Mouse (Mus musculus) urinary bladder, postnatal 25 days (tissue): ENCODE measurements around the gene Spdye4b.
"Not testable (repeated sequence)": the region's sequence is repeated elsewhere in the genome, so short reads cannot be mapped to it uniquely, and the experiment has no call there.

Experiments
- DNase-seq: peaks from one replicate; pipeline ENCODE4 v3.0.0; 2022; ENCODE audit warnings: low spot score

Spdye4b gene

DNA sequence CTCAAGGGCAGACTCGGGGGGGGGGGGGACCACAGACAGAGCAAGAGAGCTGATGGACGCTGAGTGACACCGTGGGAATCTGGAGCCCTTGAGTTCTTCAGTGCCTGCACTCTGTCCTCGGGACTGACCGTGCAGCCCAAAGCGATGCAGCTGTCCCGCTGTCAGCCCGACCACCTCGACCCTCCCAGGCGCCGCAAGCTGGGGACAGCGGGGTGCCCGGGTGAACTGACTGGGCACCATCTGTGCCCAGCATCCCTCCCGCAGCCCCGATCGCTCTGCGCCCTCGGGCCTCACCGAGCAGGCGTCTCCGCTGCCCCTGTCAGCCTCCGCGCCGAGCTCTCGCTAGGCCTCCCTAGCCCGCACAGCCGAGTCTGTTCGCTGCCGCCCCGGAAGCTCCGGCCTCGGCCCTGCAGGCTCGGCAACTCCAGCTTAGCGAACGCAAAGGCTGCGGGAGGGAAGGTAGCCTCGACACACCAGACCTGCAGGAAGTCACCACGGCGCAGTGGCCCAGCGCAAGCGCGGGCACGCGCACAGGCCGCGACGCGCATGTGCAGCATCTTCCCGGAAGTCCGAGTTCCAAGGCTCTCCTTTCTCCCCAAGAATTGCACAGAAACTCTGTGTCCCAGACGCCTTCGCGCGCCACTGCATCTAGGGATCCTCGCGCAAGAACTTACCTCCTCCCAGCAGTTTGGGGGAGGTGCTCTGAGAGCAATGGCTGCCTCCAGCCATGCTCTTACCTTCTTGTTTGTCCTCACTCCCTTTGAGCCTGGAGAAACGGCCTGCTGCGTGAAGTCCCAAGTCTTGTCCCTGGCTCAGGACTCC, at the start of gene Spdye4b, which contains the start of gene Rbak:
TSS of gene Spdye4b (plus strand) at position 763 of the 822 bp plus-strand sequence.
TSS of gene Rbak (minus strand) at position 521 of the 822 bp plus-strand sequence.
- DNase-seq: peak; percentile 84

- no peak for DNase-seq
Measured at GRCm38 (mm10) chr5:143132935-143133514, 47.8 kb upstream of the Spdye4b start.

- DNase-seq: not testable (repeated sequence)
Measured at GRCm38 (mm10) chr5:143134216-143135010, 46.4 kb upstream of the Spdye4b start.

GRCm38 (mm10) chr5:143135042-143135441, 45.8 kb upstream of the Spdye4b start:
- no peak for DNase-seq

DNA sequence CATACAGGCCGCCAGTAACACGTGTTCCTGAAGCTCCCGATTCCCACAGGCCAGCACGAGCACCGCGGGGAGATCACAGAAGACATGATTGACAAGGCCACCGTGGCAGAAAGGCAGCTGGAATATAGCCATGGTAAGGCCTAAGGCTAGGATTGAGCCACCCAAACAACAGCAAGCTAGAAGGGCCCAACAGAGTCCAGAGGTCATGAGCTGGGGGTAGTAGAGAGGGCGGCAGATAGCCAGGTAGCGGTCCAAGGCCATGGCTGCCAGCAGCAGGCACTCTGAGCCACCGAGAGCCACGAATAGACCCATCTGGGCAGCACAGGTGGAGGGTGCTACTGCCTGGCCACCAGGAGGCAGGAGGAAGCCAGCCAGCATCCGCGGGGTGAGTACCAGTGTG, 43.2 kb upstream of the Spdye4b start:
- DNase-seq: no peak

DNA sequence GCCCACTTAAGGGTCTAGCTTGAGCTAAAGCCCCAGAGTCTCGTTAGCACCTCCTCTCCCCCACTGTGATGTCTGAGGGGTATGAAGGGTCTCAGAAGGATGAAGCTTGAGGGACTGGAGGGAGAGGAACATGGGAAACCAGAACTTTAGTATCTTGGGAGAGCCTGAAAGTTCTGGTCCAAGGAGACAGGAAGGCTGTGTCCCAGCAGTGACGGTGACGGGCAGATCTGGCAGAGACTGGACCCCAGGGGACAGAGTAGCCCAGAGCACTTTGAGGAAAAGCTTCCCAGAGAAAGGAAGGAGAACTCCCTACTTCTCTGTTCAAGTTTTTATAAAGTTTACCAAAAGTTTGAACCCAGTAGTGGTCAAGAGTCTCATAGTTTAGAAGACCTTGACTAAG, 33.3 kb upstream of the Spdye4b start, which contains the start of gene Olfr718-ps1:
TSS of gene Olfr718-ps1 (minus strand) at position 101 of the 400 bp plus-strand sequence.
- no peak for DNase-seq

DNA sequence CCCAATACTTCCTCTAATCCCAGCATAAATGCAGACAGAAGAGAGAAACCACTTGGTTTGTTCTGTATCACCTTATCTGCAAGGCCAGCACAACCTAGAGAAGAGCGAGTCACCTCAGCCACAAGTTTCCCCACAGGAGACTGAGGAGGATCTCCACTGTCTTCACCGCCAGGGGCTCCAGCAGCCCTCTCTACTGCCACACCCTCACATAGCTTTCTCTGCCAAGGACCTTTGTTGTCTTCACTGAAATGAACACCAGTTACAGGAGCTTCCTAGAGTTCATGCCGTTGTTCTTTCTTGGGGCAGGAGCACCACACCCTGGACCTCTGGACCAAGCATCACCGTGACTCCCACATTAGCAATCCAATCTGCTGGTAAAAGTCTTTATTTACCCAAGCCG, 32.2 kb upstream of the Spdye4b start:
- no peak for DNase-seq

DNA sequence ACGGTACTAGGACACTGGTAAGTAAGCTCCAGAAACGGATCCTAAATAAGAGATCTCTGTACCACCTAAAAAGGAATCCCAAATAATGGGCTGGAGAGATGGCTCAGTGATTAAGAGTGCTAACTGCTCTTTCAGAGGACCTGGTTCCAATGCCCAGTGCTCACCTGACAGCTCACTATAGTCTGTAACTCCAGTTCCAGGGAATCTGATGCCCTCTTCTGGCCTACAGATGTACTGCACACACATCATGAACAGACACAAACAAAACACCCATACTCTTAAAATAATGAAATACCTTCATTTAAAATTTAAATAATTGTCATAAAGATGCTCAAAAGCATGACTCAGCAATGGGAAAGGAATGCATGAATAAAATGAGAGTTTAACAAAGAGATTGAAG, 31.3 kb upstream of the Spdye4b start:
- DNase-seq: no peak

- DNase-seq: no peak
Measured at GRCm38 (mm10) chr5:143150044-143150443, 30.8 kb upstream of the Spdye4b start.

GRCm38 (mm10) chr5:143153756-143154155, 27.1 kb upstream of the Spdye4b start:
- DNase-seq: no peak

DNA sequence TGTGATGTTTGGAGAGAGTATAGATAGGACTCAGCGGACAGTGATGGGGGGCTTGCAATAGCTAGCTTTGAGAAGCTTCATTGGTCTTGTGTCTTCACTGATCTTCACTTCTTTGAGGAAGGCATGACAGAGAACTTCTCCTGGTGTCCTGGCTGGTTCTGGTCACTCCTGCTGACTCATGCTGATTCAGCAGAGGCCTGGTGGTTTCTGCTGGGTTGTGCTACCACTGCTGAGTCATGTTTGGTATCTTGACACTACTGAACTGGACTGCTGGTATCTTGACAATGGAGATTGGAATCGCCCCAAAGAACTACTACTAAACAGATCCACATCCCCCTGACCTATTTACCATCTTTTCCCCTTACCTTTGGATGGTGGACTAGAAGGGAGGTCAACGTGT, 25.3 kb upstream of the Spdye4b start:
- no peak for DNase-seq

- peak; percentile 20 for DNase-seq
Measured at GRCm38 (mm10) chr5:143165508-143166070, 15.2 kb upstream of the Spdye4b start.

- no peak for DNase-seq
Measured at GRCm38 (mm10) chr5:143175970-143176369, 4.8 kb upstream of the Spdye4b start.

DNA sequence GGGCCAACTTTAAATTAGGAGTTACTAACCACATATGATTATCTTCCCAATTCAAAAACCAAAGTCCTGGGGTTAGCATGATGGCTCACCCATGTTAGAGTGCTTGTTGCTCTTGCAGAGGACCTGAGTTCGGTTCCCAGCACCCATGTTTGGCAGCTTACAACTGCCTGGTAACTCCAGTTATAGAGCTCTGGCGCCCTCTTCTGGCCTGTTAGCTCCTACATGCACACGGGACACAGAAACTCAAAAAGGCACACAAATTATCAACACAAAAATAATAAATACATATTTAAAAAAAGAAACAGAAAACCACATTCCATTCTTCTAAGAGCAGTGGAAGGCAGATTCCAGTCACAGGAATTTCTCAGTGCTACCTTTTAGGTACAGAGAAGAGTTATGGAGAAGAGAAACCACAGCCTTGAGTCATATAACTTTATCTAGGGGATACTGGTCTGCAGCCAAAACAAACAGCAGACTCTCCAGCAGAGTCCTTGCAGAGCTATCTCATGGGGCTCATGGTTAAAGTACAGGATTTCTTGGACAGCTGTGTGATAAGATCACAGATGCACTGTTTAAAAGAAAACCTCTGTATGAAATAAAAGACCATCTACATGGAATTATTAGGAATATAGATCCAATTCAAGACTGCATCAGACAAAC, 3.1 kb upstream of the Spdye4b start:
- DNase-seq: no peak

DNA sequence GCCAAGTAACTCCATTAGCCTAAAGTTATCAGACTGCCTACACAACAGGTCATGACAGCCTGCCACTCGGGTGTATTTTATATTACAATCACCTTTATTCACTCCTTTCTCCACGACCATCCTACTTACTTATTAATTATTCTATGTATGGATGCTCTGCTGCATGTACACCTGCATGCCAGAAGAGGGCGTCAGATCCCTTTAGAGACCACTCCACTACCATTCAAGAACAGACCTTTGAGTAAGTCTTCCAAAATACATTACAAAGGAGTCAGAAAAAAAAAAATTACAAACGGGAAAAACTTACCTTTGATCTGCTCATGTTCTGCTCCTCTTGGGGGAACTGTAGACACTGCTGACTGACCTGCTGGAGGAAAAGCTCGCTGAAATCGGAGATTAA, 1.6 kb upstream of the Spdye4b start:
- DNase-seq: no peak

DNA sequence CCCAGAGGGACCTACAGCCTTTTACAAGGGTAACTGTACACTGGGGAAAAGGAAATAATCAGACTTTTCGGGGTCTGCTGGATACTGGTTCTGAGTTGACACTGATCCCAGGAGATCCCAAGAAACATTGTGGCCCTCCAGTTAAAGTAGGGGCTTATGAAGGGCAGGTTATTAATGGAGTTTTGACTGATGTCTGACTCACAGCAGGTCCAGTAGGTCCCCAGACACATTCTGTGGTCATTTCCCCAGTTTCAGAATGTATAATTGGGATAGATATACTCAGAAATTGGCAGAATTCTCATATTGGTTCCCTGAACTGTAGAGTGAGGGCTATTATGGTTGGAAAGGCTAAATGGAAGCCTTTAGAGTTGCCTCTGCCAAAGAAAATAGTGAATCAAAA, 7.2 kb downstream of the Spdye4b start:
- DNase-seq: not testable (repeated sequence)

DNA sequence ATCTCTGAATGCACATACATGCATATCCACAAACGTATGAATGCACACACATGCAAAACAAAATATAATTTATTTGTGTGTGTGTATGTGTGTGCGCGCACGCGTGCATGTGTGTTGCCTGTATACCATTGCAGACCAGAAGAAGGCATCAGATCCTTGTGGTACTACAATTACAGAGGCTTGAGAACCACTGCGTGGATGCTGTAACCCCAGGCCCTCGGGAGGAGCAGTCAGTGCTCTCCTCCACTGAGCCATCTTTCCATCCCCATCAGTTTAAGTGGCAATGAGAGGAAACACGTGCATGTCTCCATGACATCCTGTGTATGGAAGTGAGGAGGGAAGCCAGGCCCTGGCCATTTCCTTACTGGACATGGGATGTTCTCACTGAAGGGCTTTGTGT, 12.0 kb downstream of the Spdye4b start:
- DNase-seq: no peak

DNA sequence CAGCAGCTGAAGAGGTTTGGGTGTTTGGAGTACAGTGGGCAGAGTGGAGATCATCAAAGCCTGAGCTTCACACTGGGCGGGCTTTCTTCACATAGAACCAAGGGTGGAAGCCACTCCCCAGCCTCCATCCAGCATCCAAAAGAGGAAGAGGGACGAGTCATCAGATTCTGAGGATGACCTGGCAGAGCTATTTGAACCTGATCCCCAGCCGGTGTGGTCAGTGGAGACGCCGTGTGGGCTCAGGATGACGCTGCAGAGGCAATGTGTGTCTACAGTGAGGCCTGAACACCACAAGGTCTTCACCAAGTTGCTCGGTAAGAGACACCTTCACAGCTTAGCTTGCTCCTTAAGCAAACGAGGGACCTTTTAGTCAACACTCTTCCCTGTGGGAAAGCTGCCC, 13.9 kb downstream of the Spdye4b start:
- not testable (repeated sequence) for DNase-seq

- no peak for DNase-seq
Measured at GRCm38 (mm10) chr5:143195166-143195565, 14.3 kb downstream of the Spdye4b start.

- no peak for DNase-seq
Measured at GRCm38 (mm10) chr5:143196506-143196905, 15.7 kb downstream of the Spdye4b start.

- DNase-seq: no peak
Measured at GRCm38 (mm10) chr5:143205015-143205414, 24.2 kb downstream of the Spdye4b start.

DNA sequence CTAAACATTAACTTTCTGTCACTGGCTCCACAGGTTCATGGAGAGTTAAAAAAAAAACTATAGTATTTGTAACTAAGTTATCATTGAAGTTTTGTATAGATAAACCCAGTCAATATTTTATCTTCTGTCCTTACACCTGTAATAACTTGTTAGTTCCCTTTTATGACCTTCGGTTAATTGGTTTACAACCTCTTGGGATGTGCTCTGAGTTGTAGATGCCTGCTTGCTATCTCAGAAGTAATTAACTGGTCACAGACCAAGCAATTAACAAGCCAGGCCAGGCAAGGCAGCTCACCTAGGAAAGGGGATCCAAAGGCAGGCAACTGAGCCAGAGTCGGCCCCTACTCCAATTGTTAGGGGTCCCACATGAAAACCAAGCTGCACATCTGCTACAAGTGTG, 33.0 kb downstream of the Spdye4b start:
- no peak for DNase-seq
